Comparison of ENCODE assay signal across 8 mouse cellular contexts in genomic region chr1:51478262-51479026, GRCm38 (mm10). TPM values are rescaled to one million over a fixed set of nuclear protein-coding genes. Genes with fewer than 3 reads are reported as not detected.
DNase-seq lines count a peak whose midpoint lies in the region; ATAC-seq lines count a peak whose summit lies in the region.

TSS of gene Nabp1 (minus strand) at chr1:51478425.

- H3K9ac ChIP-seq in forebrain, embryonic 14.5 days (ENCODE audit: low read length), result peak within 1 kb of the TSS; percentile 79
- peak within 1 kb of the TSS; percentile 69 for H3K9ac ChIP-seq in neural tube, embryonic 15.5 days (replicated peaks)

- peak; percentile 100 for ATAC-seq in forebrain, embryonic 14.5 days
- ATAC-seq in neural tube, embryonic 15.5 days (ENCODE audit: low FRiP score), result peak; percentile 100

- peaks cover 6% of the 10 kb centered on the region; the same call in 1 of the 2 replicates for H3K4me1 ChIP-seq in forebrain, embryonic 14.5 days (ENCODE audit: control insufficient read depth, insufficient read depth, low read length)
- H3K4me1 ChIP-seq in neural tube, embryonic 15.5 days, result peaks cover 9% of the 10 kb centered on the region; the same call in 1 of the 2 replicates

- DNase-seq in ES-CJ7 (ENCODE audit: low read depth, low spot score), result peak; percentile 100
- DNase-seq in cerebellum, adult 11 months, result peak; percentile 99
- DNase-seq in forebrain, embryonic 14.5 days (ENCODE audit: low spot score), result peak; percentile 99
- peak; percentile 99 to 100 for DNase-seq in heart, postnatal 14 days
- peak; percentile 99 for DNase-seq in layer of hippocampus, adult 11-12 months (ENCODE audit: low spot score)
- DNase-seq in lung, adult 18-20 months, result peak; percentile 99
- peak; percentile 98 for DNase-seq in testis, postnatal 14 days (ENCODE audit: low spot score)

- H3K27ac ChIP-seq in forebrain, embryonic 14.5 days (ENCODE audit: low read depth, low read length), result peak within 1 kb of the TSS; percentile 60; the same call in 1 of the 2 replicates
- peak within 1 kb of the TSS; percentile 85 for H3K27ac ChIP-seq in neural tube, embryonic 15.5 days (replicated peaks)

- H3K27me3 ChIP-seq in forebrain, embryonic 14.5 days (replicated peaks; ENCODE audit: control insufficient read depth, insufficient read depth, low read length), result no peaks in the 10 kb centered on the region
- no peaks in the 10 kb centered on the region for H3K27me3 ChIP-seq in neural tube, embryonic 15.5 days (replicated peaks)

- H3K4me3 ChIP-seq in forebrain, embryonic 14.5 days (ENCODE audit: low read depth, low read length), result peak within 1 kb of the TSS; percentile 58
- H3K4me3 ChIP-seq in neural tube, embryonic 15.5 days (replicated peaks), result peak within 1 kb of the TSS; percentile 71

- intact Hi-C loops in heart, postnatal 14 days (cut with DNase I), result loop anchor here (5.0 to 10.0 kb wide), 2 partner anchors 54 to 636 kb away; partner anchors contain the start of gene Stat1

- WGBS in forebrain, embryonic 14.5 days, result under 1% methylated on average over 51 of the region's 51 CpGs
- under 1% methylated on average over 51 of the region's 51 CpGs for WGBS in neural tube, embryonic 15.5 days

- H3K4me2 ChIP-seq in forebrain, embryonic 14.5 days (ENCODE audit: low read length), result peak within 1 kb of the TSS; percentile 99
- peak within 1 kb of the TSS; percentile 94 for H3K4me2 ChIP-seq in neural tube, embryonic 15.5 days

- no peaks in the 10 kb centered on the region for H3K36me3 ChIP-seq in forebrain, embryonic 14.5 days (ENCODE audit: control insufficient read depth, insufficient read depth, low read length)
- no peaks in the 10 kb centered on the region for H3K36me3 ChIP-seq in neural tube, embryonic 15.5 days

- no peaks in the 10 kb centered on the region for H3K9me3 ChIP-seq in forebrain, embryonic 14.5 days (replicated peaks; ENCODE audit: control insufficient read depth, low read length)
- H3K9me3 ChIP-seq in neural tube, embryonic 15.5 days (replicated peaks), result no peaks in the 10 kb centered on the region

RNA-seq across cellular contexts. Expression of gene Nabp1, which starts in this region (rescaled TPM):
- polyA plus RNA-seq in forebrain, embryonic 14.5 days (2014; fragmentation: Nextera tagmentation; extraction: Ambion mirVana), result 7.9 and 8.7 TPM in 2 replicates
- total RNA-seq in heart, postnatal 14 days (2021), result 10 to 100 TPM; 41.5 to 43.0 TPM
- 8.0 and 11.9 TPM in 2 replicates for polyA plus RNA-seq in neural tube, embryonic 15.5 days (2015; fragmentation: Nextera tagmentation; extraction: Ambion mirVana)

Comparison
In these comparisons a context has a peak if more than half of its experiments do, and no peak if none do; other contexts are left out.
1. Peak in every context shown above with its lines: DNase-seq, ATAC-seq, H3K4me3 ChIP-seq and H3K27ac ChIP-seq.